Mouse (Mus musculus) B cell, adult 2 months (primary cell): Measurements from ENCODE around the gene Mrpl54.

Source experiments
- DNase-seq, 2 experiments: peaks; one replicate each; pipeline ENCODE4 v3.0.0; 2022

The Mrpl54 gene

DNA sequence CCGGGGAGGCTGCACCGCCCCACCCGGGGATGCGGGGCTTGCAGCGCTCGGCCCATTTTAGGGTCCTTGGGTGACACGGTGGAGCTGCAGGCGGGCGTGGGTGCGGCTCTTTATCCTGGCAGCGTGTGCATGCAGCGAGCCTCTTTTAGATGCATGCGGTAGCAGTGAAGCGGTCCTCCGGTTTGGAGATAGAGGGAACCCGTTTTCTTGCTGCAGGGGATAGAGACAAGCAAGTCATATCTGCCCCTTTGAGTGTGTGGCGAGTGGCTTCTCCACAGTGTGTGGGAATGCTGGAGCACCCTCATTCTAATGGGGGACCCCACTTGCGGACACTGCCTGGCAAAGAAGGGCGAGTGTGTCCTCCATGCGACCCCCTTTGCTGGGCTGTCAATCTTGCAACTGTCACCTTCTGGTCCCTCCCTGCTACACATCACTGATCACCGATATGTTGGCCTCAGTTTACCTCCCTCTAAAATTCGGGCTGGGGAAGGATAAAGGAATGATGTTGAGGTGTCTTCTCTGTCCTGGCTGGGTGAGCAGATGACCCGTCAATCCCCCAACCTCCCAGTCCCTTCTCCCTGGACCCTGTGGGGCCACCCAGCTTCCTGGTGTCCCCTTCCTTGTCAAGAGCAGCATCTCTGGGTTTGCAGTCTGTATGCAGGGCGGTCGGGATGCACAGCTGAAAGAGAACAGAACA lies 26.7 kb upstream of the Mrpl54 start:
- no peak for DNase-seq

DNA sequence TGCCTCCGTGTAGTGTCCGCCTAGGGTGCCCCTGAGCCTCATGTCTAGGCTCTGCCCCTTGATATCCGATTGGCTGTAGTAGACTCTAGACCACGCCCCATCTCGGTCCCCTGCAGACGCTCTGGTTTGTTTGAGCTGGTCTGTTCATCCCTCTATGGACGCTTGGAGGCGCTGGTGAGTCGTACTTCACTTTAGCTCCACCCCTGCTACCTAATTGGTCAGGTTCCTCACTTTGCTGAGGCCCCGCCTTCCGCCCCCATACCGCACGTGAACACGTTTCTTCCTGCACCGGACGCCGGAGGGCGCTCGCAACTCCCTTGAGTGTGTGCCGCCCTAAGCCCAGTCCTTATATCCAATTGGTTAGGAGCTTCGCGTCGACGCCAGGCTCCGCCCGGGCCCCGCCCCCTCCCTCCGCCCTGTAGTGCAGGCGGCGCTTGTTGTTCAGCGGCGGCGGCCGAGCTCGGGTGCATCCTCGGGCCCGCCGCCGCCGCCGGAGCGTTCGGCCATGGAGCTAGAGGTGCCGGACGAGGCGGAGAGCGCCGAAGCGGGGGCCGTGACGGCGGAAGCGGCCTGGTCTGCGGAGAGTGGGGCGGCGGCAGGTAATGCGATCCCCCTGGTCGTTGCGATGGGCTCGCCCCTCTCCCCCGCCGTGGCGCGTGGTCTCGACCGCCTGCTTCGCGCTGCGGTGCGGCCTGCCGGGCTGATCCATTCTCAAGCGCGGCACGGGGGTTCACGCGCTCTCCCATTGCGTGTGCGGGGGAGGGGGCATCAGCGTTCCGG lies 26.0 kb upstream of the Mrpl54 start, which contains the start of gene Pip5k1c:
Gene Pip5k1c (plus strand): TSS at position 410 of the 780 bp plus-strand sequence.
- DNase-seq, result peak; percentile 99

DNA sequence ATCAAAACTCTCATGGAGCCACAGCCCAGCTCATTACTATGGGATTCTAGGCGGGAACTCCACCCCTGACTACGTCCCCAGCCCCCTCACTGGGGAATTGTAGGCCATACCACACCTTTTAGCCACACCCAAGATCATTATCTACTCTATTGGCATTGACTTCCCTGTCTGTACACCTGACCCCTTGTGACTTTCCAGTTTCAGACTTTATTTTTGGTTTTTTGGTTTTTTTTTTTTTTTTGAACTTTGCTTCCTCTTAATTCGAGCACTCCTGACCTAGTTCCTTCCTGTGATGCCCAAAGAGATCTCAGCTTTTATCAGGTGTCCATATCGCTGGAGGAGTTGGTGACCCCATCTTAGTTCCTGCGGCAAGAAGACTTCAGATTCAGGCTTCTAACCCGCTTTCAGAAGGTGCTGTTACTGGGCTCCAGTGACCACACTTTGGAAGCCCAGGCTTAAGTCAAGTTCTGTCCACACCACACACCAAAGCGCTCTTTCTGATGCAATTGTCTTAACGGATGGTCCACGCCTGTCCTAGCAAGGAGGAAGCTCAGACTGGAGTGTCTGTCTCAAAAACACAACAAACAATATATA lies 24.9 kb upstream of the Mrpl54 start, which contains the start of gene Tjp3:
Gene Tjp3 (minus strand): TSS at position 71 of the 594 bp plus-strand sequence.
- DNase-seq, result peak in 1 of 2 experiments; percentile 35

DNA sequence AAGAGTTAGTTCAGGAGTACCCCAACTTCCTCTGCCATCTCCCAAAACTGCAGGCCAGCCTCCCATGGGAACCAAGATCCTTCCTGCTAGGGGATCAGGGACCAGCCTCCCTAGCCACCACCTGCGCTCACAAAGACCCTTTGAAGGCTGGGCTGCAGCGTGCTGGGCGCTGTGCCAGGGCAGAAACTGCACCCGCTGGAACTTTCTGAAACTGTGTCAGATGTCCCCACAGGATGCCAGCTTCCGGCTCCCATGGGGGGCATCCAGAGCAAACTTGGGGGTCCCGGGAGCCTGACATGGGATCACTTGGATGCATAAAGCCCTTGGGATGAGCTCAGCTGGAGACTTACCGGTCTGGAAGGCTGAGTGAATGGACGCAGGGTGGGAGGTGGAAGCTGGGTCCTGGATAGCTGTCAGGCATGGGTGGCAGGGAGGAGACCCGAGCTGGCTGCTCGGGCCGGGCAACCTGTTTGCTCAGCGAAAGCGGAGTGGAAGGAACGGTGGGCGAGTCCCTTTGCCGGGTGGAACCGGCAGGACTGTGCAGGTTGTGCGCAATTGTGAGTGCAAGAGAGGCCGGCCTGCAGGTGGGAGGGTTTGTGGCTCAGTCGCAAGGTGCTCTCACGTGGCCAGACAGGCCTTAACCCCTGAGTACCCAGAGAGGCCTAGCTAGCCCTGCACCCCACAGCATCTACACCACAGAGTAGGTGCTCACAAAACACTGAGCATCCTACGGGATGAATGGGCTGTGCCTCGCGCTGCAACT lies 24.1 kb upstream of the Mrpl54 start:
- DNase-seq, result peak in 1 of 2 experiments; percentile 15

DNA sequence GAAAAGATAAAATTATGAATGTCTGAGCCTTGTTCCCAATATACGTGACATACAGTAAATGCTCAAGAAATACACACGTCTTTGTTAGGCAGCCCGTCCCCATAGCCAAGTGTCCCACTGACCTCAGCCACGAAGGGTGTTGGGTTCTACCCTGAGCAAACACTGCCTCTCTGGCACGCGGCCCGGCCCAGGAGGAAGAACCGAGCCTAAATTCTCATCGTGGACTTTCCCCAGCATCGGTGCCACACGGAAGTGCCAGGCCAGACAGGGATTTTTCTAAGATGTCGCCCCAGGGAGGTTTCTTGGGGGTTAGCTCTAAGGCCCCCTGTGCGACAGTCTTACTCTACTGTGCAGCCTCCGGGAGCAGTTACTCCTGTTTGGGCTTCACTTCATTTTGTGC lies 23.1 kb upstream of the Mrpl54 start:
- DNase-seq, result no peak

DNA sequence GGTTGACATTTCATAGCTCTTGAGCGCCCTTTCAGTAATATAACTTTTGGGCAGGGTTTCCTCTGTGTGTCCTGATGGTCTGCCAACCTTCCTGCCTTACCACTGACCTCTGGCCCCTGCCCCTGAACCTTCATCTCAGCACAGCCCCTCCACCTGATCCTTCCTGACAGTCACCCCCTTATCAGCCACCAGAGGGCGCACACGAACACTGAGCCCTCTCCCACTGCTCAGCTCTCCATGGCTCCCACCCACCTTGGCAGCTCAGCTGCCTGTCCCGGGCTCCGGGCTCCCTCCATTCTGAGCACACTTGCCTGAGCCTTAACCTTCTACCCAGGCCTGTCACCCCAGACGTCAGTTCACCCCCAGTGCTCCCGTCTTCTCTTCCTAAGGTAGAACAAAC lies 22.5 kb upstream of the Mrpl54 start:
- peak; percentile 77 to 78 for DNase-seq

DNA sequence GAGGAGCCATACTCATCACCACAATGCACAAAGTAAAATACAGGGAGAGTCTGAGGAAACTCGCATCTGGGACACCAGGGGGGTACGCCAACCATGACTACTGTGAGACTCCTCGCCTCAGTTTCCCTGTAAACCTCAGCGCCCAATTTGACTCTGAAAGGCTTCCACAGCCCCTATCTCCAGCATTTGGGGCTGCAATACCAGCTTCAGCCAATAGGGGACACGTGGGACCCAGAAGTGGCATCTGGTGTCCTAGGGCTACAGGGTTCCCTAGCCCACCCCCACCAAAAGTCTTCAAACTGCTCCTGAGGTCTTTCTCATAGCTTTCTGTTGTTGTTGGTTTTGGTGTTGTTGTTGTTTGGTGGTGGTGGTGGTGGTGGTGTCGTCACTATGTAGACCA lies 21.9 kb upstream of the Mrpl54 start:
- DNase-seq, result peak; percentile 74 to 76

DNA sequence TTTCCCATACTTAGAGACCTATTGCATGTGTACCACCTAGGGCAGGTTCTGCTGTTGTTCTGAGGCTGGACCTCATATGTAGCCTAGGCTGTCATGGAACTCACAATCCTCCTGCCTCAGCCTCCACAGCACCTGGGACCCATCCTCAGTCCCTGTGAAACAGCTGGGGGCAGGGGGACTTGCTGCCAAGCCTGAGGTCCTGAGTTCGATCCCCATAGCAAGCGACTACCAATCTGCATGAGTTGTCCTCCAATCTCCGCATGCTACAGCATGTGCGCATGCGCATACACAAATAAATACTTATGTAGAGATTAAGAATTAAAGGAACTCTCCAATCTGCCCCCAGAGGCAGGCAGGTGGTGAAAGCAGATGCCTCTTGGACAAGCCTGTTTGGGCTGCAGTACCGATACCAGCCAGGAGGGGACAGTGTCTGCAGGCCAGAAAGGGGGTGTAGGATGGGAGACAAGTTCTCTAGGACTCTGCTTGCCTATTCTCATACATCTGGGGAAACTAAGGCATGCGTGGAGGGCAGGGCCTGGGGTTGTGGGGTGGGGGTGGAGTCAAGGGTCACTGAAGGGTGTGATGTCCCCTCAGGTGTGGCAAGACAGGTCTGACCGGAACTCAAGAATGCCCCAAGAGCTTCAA lies 20.9 kb upstream of the Mrpl54 start:
- DNase-seq, result peak; percentile 90 to 92

DNA sequence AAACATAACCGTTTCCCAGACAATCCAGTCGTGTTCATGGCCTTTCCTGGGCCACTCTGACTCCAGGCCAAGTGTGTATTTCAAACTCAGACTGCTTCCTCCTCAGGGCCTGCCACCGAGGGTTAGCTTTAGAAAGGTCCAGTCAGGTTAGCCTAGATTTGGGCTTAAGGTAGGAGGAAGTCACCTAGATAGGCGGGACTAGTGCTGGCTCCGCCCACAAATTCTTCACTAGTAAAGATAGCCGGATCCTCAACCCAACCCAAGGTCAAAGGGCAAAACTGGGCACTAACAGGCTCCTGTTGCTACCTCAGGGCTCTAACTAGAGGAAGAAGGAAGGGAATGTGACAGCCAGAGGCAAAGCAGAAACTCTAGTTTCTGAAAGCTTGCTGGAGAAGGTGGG lies 19.9 kb upstream of the Mrpl54 start:
- DNase-seq, result peak; percentile 58 to 64

DNA sequence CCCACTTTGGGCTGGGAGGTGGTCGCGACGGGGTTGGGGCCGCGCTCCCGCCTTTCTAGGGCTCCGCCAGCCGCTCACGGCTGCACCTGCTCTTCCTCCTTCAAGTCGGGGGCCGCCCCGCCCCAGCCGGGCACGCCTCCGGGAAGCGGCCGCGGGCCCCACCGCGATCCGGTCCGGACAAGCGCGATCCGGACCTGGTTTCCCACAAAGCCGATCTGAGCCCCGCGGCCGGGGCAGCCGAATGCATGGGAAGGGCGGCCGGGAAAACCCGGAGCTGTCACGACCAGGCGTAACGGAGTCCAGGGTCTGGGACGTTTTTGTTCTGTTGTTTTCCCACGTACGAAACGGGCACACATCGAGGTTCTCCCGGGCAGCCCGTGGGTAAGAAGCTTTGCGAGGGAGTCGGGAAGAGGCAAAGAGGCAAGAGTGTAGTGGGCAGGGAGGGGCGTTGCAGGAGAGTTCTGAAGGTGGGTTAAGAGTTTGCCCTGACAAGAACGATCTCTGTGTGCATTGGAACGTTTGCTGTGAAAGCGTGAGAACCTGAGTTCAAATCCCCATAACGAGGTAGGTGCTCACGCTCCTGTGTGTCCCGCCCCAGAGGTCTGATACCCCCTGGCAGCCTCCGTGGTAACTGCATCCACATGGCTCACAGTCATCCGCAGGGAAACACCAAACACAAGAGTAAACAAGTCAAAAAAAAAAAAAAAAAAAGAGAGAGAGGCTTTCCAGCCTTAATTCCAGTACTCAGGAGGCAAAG lies 19.1 kb upstream of the Mrpl54 start:
- peak; percentile 94 to 95 for DNase-seq

DNA sequence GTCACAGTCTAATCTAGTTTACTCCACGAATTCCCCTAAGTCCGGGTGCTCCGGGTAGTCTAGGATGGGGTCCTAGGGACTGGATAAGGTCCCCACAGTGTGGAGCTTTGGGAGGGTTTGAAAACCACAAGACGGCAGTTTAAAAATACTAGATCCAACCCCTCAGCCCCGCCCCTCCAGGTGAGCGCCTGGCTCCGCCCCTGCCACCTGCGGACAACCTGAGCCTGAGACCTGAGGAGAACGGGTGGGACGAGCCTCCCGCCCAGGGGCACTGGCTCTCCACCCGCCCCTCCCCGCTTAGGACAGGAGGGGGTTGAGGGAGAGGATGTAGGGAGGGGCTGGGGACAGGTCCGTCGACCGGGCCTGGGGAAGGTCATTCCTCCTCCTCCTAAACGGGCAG lies 18.0 kb upstream of the Mrpl54 start:
- DNase-seq, result no peak

DNA sequence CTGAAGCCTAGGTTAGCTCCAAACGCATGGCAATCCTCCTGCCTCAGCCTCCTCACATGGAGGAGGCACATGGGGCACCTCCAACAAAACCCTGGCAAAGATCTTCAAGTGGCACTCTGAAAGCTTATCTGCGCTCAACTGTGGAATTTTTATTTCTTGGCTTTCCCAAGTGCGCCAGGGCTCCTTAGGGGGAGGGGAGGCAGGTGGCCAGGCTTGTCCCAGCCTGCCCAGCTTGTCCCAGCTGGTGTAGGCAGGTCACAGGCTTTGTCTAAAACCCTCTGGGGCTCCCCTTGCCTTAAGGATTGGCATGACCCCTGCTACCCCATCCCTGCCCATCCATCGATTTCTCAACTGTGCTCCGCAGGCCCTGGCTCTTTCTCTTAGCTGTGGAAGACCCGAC lies 17.5 kb upstream of the Mrpl54 start:
- DNase-seq, result no peak

DNA sequence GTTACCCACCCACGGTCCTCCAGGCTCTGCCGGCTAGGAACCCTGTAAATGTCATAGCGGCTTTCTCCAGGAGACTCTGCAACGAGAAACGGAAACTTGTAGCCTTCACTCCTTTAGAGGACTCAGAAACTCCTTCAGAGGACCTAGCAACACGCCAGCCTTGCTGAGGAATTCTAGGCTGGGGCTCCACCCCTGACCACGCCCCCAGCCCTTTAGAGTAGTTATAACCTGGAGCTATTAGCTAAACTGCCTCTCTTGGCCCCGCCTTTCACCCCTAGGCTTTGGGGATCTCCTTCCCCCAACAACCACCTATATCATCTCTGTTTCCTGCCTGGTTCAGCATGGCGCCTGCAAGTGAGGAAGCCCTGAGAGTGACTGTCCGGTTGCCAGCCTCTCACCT lies 12.8 kb upstream of the Mrpl54 start:
- DNase-seq, result no peak

DNA sequence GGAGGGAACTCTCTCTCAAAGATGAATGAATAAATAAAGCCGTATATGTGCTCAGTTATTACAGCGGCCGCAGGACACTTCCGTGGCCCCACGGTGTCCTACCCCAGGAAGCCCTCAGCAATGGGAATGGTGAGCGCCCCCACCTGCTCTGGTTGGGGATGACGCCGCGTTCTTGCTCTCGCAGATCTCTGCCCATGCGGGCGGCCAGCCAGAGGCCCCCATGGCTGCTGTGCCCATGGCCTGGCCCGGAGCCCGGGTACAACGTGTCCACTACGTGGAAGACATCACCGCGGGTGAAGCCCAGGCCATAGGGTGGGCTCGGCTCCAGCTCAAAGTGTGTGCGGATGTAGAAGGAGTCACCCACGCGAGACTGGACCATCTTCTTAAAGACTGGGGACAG lies 10.9 kb upstream of the Mrpl54 start:
- DNase-seq, result no peak

DNA sequence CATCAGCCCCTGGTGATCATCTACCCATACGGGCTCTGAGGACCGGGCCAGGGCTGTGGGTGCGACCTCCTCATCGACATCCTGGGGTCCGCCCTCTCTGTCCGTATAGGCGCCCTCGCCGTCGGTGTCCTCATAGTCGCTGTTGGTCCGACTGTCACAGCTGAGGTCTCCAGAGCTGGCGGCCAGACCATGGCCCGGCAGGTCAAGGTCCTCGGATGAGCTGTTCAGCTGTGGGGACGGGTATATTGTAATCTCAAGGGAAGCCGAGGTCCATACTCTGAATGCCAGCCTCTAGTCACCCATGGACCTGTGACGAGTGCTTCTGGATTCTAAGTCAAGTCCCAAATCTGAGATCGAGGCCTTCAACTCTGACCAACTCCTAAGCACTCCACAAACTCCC lies 7.1 kb upstream of the Mrpl54 start:
- DNase-seq, result no peak

DNA sequence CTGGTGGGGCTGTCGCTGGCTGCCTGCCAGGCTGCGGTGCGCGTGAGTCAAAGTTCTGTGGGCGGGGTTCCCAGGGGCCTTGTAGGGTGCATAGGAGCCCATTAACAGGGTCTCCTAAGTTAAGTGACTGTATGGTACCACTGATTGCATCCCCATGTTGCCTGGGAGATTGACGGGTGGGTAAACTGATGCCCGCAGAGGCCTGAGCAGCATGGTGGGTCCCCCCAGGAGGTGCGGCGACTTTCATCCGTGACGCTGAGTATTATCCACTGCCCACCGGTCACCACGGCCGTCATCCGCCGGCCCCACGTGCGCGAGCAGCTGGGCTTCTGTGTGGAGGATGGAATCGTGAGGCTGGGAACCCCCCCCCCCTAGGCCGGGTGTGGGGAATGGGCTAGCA lies 5.6 kb upstream of the Mrpl54 start:
- DNase-seq, result no peak

DNA sequence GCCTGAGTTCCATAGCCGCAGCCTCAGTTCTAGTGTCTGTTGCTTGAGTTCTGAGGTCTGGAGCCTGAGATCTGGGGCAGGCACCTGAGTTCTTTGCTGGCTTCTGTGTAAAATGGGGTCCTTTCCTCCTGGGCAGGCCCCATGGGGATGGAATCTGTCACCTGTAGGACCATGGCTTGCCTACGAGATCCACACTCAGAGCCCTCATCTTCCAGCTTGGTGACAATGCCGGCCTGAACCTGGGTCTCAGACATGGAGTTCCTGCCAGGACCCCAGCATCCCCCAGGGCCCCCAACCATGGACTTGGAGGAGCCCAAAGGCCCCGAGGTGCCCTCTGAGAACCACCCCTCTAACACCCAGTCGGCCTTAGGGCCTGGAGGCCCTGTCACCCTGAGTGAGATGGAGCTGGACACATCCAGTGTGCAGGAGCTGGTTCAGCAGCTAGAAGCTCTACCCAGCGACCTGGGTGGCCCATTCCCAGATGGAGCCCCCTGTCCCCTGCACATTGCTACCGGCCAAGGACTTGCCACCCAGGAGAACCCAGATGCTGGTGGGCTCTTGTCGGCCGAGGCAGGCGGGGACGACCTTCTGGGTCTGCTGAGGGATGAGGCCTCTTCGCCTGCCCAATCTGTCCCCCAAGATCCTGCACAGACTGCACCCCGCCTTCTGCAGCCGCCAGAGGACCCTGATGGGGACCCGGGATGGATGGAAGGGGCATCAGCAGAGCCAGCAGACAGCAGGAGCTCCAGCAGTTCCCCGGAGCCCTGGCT lies 2.1 kb upstream of the Mrpl54 start:
- no peak for DNase-seq

DNA sequence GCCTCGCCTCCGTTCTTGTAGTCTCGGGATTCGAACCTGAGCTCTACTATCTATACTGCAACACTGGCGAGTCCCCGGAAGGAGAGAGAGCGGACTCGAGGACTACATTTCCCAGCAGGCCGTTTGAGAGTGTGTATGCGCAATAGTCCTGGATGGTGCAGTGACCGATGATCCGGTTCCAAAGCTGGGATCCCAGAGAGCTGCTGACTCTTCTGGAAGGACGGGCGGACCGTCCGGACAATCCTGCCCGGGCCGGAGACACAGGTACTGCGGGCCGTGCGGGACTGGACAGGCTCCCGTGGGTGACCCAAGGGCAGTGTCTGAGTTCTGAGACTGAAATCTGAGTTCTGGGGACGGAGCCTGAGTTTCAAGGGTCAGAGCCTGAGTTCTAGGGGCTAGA lies 1.3 kb upstream of the Mrpl54 start:
- peak; percentile 74 to 77 for DNase-seq

DNA sequence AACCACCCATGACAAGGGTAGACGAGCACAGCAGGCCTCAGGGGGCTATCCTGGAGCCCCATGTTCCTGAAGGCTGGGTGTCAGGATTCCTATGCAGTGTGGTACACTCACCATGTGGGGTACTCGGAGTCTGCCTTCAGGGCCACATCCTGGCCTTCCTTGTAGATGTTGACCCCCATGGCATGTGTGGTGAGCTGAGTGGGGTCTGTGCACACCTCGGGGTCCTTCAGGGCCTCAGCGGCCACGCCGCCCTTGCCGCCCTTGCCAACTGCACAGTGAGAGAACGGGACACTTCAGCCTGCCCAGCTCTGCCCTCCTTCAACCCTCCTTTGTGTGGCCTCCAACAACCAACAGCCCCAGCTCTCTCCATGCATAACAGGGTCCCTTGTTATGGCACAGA lies 1.2 kb downstream of the Mrpl54 start:
- no peak for DNase-seq

DNA sequence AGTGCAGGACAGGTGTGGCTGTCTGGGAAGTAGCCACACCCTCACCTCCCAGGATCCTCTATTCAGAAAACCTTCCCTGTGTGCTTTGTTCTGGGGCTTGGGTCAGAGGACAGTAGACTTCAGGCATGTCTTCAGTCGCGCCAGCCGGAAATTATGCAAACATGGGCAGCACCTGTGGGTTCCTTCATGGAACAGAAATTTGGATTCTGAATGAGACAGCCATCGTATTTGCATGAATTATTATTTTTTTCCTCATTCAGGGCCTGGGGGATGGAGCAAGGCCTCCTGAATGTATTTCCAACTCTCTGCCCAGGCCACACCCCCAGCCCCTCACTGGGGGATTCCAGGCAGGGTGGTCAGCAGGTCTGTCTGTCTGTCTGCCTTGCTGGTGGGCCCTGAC lies 5.7 kb downstream of the Mrpl54 start:
- DNase-seq, result no peak
